Mouse (Mus musculus): ENCODE data around the gene Pxdc1.

- no peak for TF ChIP-seq CTCF (IDR thresholded peaks at IDR 0.05; ENCODE audit: insufficient read depth, low read length)
- TF ChIP-seq POLR2A (IDR thresholded peaks at IDR 0.05; ENCODE audit: borderline replicate concordance, extremely low read depth, low read depth, low read length): no peak
These were observed 1.3 kb downstream of the Pxdc1 start for GRCm38 (mm10) chr13:34652016-34652352.

Measured in lung, adult 2 months (tissue).